Mouse (Mus musculus) testis, adult 2 months (tissue): ENCODE measurements at regions not wholly inside any gene's neighbourhood (a gene's known extent, or its start where the extent isn't known, plus 50 kb on each side); places are given as distances from the start of the nearest gene placed in this dataset.

ENCODE experiments used
- CTCF ChIP-seq: fragments of 200-500 bp; IDR thresholded peaks from 2 replicates; pipeline ENCODE4 v1.5.1; 2012; ENCODE audit warnings: low read depth, mild to moderate bottlenecking, inconsistent platforms, low read length, moderate library complexity; ENCODE audit not compliant: control insufficient read depth, insufficient read depth, insufficient replicate concordance
- POLR2A ChIP-seq: fragments of 200-500 bp; IDR thresholded peaks from 2 replicates; pipeline ENCODE4 v1.6.1; 2012; ENCODE audit warnings: low read depth, mild to moderate bottlenecking, inconsistent platforms, low read length, moderate library complexity; ENCODE audit not compliant: control insufficient read depth

GRCm38 (mm10) chr19:59687206-59687605, 229.0 kb downstream of the Emx2 start:
- TF ChIP-seq CTCF (no peak), POLR2A (no peak)
